Mouse (Mus musculus) hindbrain, embryonic 14.5 days (tissue): Measurements from ENCODE around the gene Gm8773. TPM values are rescaled to one million over a fixed set of nuclear protein-coding genes. Genes with fewer than 3 reads are reported as not detected.

Experiments used
- ATAC-seq: fragments of 200-750 bp; cut with Nextera tagmentation; 2 replicates; pipeline ENCODE4 v1.8.0; 2017; ENCODE audit warnings: moderate number of reproducible peaks, mild to moderate bottlenecking, moderate TSS enrichment, moderate library complexity; ENCODE audit not compliant: low FRiP score
- DNase-seq: peaks from one replicate; pipeline ENCODE4 v3.0.0-alpha.2; 2015; ENCODE audit warnings: low spot score
- H3K27ac ChIP-seq: fragments of 300-500 bp; sonication (generic); 2 replicates; pipeline ENCODE4 v1.5.1; 2014; ENCODE audit warnings: mild to moderate bottlenecking, moderate library complexity
- H3K27me3 ChIP-seq: fragments of 300-500 bp; sonication (generic); 2 replicates; pipeline ENCODE4 v1.6.1; 2014; ENCODE audit warnings: mild to moderate bottlenecking, low read length, mixed read lengths; ENCODE audit not compliant: control insufficient read depth, insufficient read depth
- H3K36me3 ChIP-seq: fragments of 300-500 bp; sonication (generic); replicated peaks from 2 replicates; pipeline ENCODE4 v1.6.1; 2014; ENCODE audit not compliant: control insufficient read depth, insufficient read depth
- H3K4me1 ChIP-seq: fragments of 300-500 bp; sonication (generic); replicated peaks from 2 replicates; pipeline ENCODE4 v1.6.1; 2014; ENCODE audit warnings: antibody characterized with exemption, low read length, mixed read lengths; ENCODE audit not compliant: control insufficient read depth, insufficient read depth
- H3K4me2 ChIP-seq: fragments of 300-500 bp; sonication (generic); replicated peaks from 2 replicates; pipeline ENCODE4 v1.6.1; 2014; ENCODE audit warnings: mild to moderate bottlenecking, moderate library complexity
- H3K4me3 ChIP-seq: fragments of 300-500 bp; sonication (generic); replicated peaks from 2 replicates; pipeline ENCODE4 v1.5.1; 2014; ENCODE audit warnings: mild to moderate bottlenecking, low read length
- H3K9ac ChIP-seq: fragments of 300-500 bp; sonication (generic); 2 replicates; pipeline ENCODE4 v1.6.1; 2014
- H3K9me3 ChIP-seq: fragments of 300-500 bp; sonication (generic); 2 replicates; pipeline ENCODE4 v1.6.1; 2016; ENCODE audit warnings: low read length; ENCODE audit not compliant: control insufficient read depth
- WGBS: fragments of 180-500 bp; shearing (Covaris S2); extraction: QIAGEN DNeasy Blood & Tissue Kit; methylation state at CpG from one replicate; pipeline ENCODE4 v1.1.7; 2014; 5-methylcytosine and 5-hydroxymethylcytosine counted together
- polyA plus RNA-seq: library from polyadenylated mRNA; unstranded; fragments of >200 nt; fragmentation: Nextera tagmentation; extraction: Ambion mirVana; gene quantifications from 2 replicates; pipeline ENCODE4 v1.2.1, GENCODE M21; 2014

Gene Gm8773
- polyA plus RNA-seq, 1 experiment from 2014 or later, result 15.6 TPM

GRCm38 (mm10) chr5:5562435-5562834, 11.2 kb upstream of the Gm8773 start:
- no peak for DNase-seq
- H3K27ac ChIP-seq, result no peak overlapping the region
- peaks cover 12% of the 10 kb centered on the region for H3K4me1 ChIP-seq
- no peak overlapping the region for H3K4me2 ChIP-seq
- H3K4me3 ChIP-seq, result no peak overlapping the region
- H3K36me3 ChIP-seq, result no peaks in the 10 kb centered on the region
- no peak overlapping the region for H3K9ac ChIP-seq
- ATAC-seq, result no peak
- H3K27me3 ChIP-seq, result no peaks in the 10 kb centered on the region
- WGBS, result 84% methylated on average over 3 of the region's 3 CpGs
- H3K9me3 ChIP-seq, result no peaks in the 10 kb centered on the region

GRCm38 (mm10) chr5:5587686-5588085, 14.1 kb downstream of the Gm8773 start:
- no peak overlapping the region for H3K9ac ChIP-seq
- 90% methylated on average over 3 of the region's 3 CpGs for WGBS

DNA sequence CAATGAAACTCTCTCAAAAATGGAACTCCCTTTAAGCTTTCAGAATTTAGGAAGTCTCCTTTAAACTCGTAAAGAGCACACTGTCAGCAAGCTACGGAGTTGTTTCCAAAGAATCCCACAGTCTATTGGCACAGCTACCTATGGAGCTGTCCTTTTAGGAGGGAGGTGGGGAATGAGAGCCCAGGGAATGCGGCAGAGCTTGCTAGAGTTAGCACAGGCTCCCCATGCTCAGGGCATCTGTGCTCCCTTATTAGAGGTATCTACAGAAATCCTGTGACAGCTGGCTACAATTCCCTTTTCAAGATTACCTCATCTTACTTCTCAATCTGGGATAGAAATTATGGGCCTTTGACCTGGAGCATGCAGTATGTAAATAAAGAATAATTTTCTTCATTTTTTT, 36.9 kb downstream of the Gm8773 start:
- DNase-seq (no peak), ATAC-seq (no peak)
- 62% methylated on average over 3 of the region's 3 CpGs for WGBS
- no peaks in the 10 kb centered on the region for H3K27me3 ChIP-seq
- no peaks in the 10 kb centered on the region for H3K4me1 ChIP-seq
- H3K4me3 ChIP-seq, result no peak overlapping the region
- H3K9me3 ChIP-seq, result no peaks in the 10 kb centered on the region
- H3K9ac ChIP-seq, result no peak overlapping the region
- no peak overlapping the region for H3K4me2 ChIP-seq
- H3K36me3 ChIP-seq, result no peaks in the 10 kb centered on the region
- no peak overlapping the region for H3K27ac ChIP-seq

More at GRCm38 (mm10) chr5:5587686-5588085, 14.1 kb downstream of the Gm8773 start:
- Histone ChIP-seq H3K27me3 (no peaks in the 10 kb centered on the region), H3K27ac (no peak overlapping the region), H3K9me3 (no peaks in the 10 kb centered on the region), H3K36me3 (no peaks in the 10 kb centered on the region), H3K4me2 (no peak overlapping the region), H3K4me3 (no peak overlapping the region), H3K4me1 (no peaks in the 10 kb centered on the region)
- ATAC-seq (no peak), DNase-seq (no peak)

DNA sequence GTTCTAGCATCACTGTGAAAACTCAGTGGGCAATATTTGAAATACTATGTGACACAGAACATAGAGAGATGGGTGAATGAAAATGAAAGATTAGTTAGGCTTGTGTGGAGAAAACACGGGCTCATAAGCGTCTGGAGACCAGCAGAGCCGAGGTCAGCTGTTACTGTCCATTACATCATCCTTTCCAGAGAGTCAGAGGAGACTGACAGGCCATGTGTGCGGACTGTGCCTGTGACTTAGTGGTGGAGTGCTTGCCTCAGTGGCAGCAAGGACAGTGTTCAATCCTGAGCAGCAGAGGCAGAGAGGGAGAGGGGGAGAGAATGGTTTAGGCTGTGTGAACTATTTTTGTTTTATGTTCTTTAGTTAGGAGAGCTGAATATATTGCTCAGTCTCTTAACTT, 44.7 kb downstream of the Gm8773 start:
- ATAC-seq, result no peak

DNA sequence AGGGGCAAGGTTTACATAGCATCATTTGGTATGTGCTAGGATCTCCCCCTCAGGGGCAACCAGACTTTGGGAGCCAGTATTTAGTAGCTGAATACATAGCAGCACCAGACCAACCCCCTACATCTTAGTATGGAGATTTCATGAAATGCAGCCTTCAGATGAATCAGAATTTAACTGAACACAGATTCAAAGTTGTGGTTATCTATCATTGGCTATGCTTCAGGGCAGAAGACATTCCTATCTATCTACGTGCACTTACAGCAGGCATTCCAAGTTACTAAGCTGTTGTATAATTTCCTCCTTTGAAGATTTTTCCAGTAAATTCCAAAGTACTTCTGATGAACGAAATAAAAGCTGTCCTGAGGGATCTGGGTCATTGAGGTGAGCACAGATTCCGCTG, 51.9 kb downstream of the Gm8773 start:
- no peak for ATAC-seq
- Histone ChIP-seq H3K36me3 (no peaks in the 10 kb centered on the region), H3K27ac (no peak overlapping the region), H3K27me3 (no peaks in the 10 kb centered on the region), H3K9ac (no peak overlapping the region), H3K4me1 (no peaks in the 10 kb centered on the region), H3K4me2 (no peak overlapping the region), H3K4me3 (no peak overlapping the region), H3K9me3 (no peaks in the 10 kb centered on the region)
- DNase-seq, result no peak
- 90% methylated on average over 3 of the region's 3 CpGs for WGBS

More for the DNA sequence above, 44.7 kb downstream of the Gm8773 start:
- WGBS, result 77% methylated on average over 4 of the region's 4 CpGs
- no peak overlapping the region for H3K4me2 ChIP-seq
- no peak overlapping the region for H3K4me3 ChIP-seq
- H3K9ac ChIP-seq, result no peak overlapping the region
- no peak overlapping the region for H3K27ac ChIP-seq
- H3K4me1 ChIP-seq, result no peaks in the 10 kb centered on the region
- no peaks in the 10 kb centered on the region for H3K36me3 ChIP-seq
- H3K9me3 ChIP-seq, result no peaks in the 10 kb centered on the region
- no peaks in the 10 kb centered on the region for H3K27me3 ChIP-seq
- no peak for DNase-seq

Other genes with a start within 250 kb of the Gm8773 start
- 55.6 and 65.8 TPM in 2 replicates for gene Cdk14, start 153.5 kb upstream of the Gm8773 start, polyA plus RNA-seq
- gene 1700015F17Rik, start 94.7 kb upstream of the Gm8773 start, polyA plus RNA-seq, result not detected in 2 replicates
- gene Cldn12, start 58.8 kb upstream of the Gm8773 start, polyA plus RNA-seq, result 17.8 and 18.1 TPM in 2 replicates
- 21.7 and 22.0 TPM in 2 replicates for gene Gtpbp10, start 14.3 kb upstream of the Gm8773 start, polyA plus RNA-seq
- gene Cfap69, start 90.4 kb downstream of the Gm8773 start, polyA plus RNA-seq, result 10.8 and 11.7 TPM in 2 replicates
- gene Steap2, start 120.8 kb downstream of the Gm8773 start, polyA plus RNA-seq, result 6.2 and 7.1 TPM in 2 replicates
- gene Steap1, start 175.5 kb downstream of the Gm8773 start, polyA plus RNA-seq, result 2.2 TPM in 2 replicates